Mouse (Mus musculus) CH12F3 (cell line): ENCODE data around the gene Ctss.
"Not testable (repeated sequence)": the region's sequence is repeated elsewhere in the genome, so short reads cannot be mapped to it uniquely, and the experiment has no call there.

Experiments used
- in situ Hi-C: fragments of 300-500 bp; cut with MboI; formaldehyde crosslinking; loops from 2 replicates; pipeline ENCODE4 v1.14.3; 2020; ENCODE audit warnings: low sequenced_read_pairs

The Ctss gene

GRCm38 (mm10) chr3:95533364-95533763, 6.8 kb downstream of the Ctss start:
- in situ Hi-C loops = no loop called here

- in situ Hi-C loops = no loop called here
These were observed 8.3 kb downstream of the Ctss start for GRCm38 (mm10) chr3:95534927-95535326.

GRCm38 (mm10) chr3:95538936-95539335, 12.3 kb downstream of the Ctss start:
- in situ Hi-C loops = no loop called here

GRCm38 (mm10) chr3:95539837-95540236, 13.3 kb downstream of the Ctss start:
- in situ Hi-C loops = no loop called here

GRCm38 (mm10) chr3:95541186-95541585, 14.6 kb downstream of the Ctss start:
- in situ Hi-C loops = not testable (repeated sequence)

GRCm38 (mm10) chr3:95542171-95542570, 15.6 kb downstream of the Ctss start:
- in situ Hi-C loops = no loop called here

- in situ Hi-C loops = no loop called here
These were observed 16.4 kb downstream of the Ctss start for GRCm38 (mm10) chr3:95542981-95543380.

GRCm38 (mm10) chr3:95550176-95550575, 23.6 kb downstream of the Ctss start:
- in situ Hi-C loops = no loop called here

GRCm38 (mm10) chr3:95553986-95554385, 27.4 kb downstream of the Ctss start:
- in situ Hi-C loops = no loop called here

GRCm38 (mm10) chr3:95559437-95559836, 32.9 kb downstream of the Ctss start, which contains the start of gene Hormad1:
TSS of gene Hormad1 (plus strand) at chr3:95559677.
- in situ Hi-C loops = no loop called here

- in situ Hi-C loops = no loop called here
These were observed 34.2 kb downstream of the Ctss start for GRCm38 (mm10) chr3:95560738-95561137.

GRCm38 (mm10) chr3:95561826-95562225, 35.2 kb downstream of the Ctss start:
- in situ Hi-C loops = no loop called here

- in situ Hi-C loops = no loop called here
These were observed 43.0 kb downstream of the Ctss start for GRCm38 (mm10) chr3:95569585-95569984.

- in situ Hi-C loops = no loop called here
These were observed 61.4 kb downstream of the Ctss start for GRCm38 (mm10) chr3:95587754-95588603.

- in situ Hi-C loops = no loop called here
These were observed 62.1 kb downstream of the Ctss start, which contains the start of gene Golph3l for GRCm38 (mm10) chr3:95588604-95589086. TSS of gene Golph3l (plus strand) at chr3:95588934.

GRCm38 (mm10) chr3:95598734-95599133, 72.1 kb downstream of the Ctss start:
- in situ Hi-C loops = no loop called here

GRCm38 (mm10) chr3:95601287-95601686, 74.7 kb downstream of the Ctss start:
- in situ Hi-C loops = no loop called here
